Mouse (Mus musculus): ENCODE data around the gene Nhsl1. TPM values are rescaled to one million over a fixed set of nuclear protein-coding genes. Genes with fewer than 3 reads are reported as not detected.
"Not testable (repeated sequence)": the region's sequence is repeated elsewhere in the genome, so short reads cannot be mapped to it uniquely, and the experiment has no call there.

The Nhsl1 gene
- polyA plus RNA-seq, 1 experiment: 13.5 TPM

GRCm38 (mm10) chr10:18526184-18526850 is 207.5 kb downstream of the Nhsl1 start:
- peak in 1 of 2 experiments; percentile 68 for DNase-seq (ENCODE audit: extremely low spot score in 1 of 2, low spot score in 1 of 2)

GRCm38 (mm10) chr10:18526851-18527675 is 208.3 kb downstream of the Nhsl1 start:
- peak in 1 of 2 experiments; percentile 50 for DNase-seq (ENCODE audit: extremely low spot score in 1 of 2, low spot score in 1 of 2)

- no peak for DNase-seq (ENCODE audit: extremely low spot score in 1 of 2, low spot score in 1 of 2)
Observed at GRCm38 (mm10) chr10:18527766-18528165, 209.0 kb downstream of the Nhsl1 start.

GRCm38 (mm10) chr10:18528475-18528874 is 209.7 kb downstream of the Nhsl1 start:
- peak in 1 of 2 experiments; percentile 88 for DNase-seq (ENCODE audit: extremely low spot score in 1 of 2, low spot score in 1 of 2)

GRCm38 (mm10) chr10:18529177-18529576 is 210.4 kb downstream of the Nhsl1 start:
- no peak for DNase-seq (ENCODE audit: extremely low spot score in 1 of 2, low spot score in 1 of 2)

- no peak for DNase-seq (ENCODE audit: extremely low spot score in 1 of 2, low spot score in 1 of 2)
Observed at GRCm38 (mm10) chr10:18530161-18530560, 211.4 kb downstream of the Nhsl1 start.

GRCm38 (mm10) chr10:18532293-18532692 is 213.5 kb downstream of the Nhsl1 start:
- no peak for DNase-seq (ENCODE audit: extremely low spot score in 1 of 2, low spot score in 1 of 2)

GRCm38 (mm10) chr10:18536889-18537288 is 218.1 kb downstream of the Nhsl1 start:
- no peak for DNase-seq (ENCODE audit: extremely low spot score in 1 of 2, low spot score in 1 of 2)

GRCm38 (mm10) chr10:18545309-18545708 is 226.5 kb downstream of the Nhsl1 start:
- no peak for DNase-seq (ENCODE audit: extremely low spot score in 1 of 2, low spot score in 1 of 2)

- DNase-seq (ENCODE audit: extremely low spot score in 1 of 2, low spot score in 1 of 2): peak in 1 of 2 experiments; percentile 74
Observed at GRCm38 (mm10) chr10:18545813-18546235, 227.0 kb downstream of the Nhsl1 start, which contains the start of gene Hebp2. Gene Hebp2, minus strand, starts transcription at chr10:18546076.

GRCm38 (mm10) chr10:18547381-18547780 is 228.6 kb downstream of the Nhsl1 start:
- no peak for DNase-seq (ENCODE audit: extremely low spot score in 1 of 2, low spot score in 1 of 2)

- no peak for DNase-seq (ENCODE audit: extremely low spot score in 1 of 2, low spot score in 1 of 2)
Observed at GRCm38 (mm10) chr10:18549321-18550216, 230.8 kb downstream of the Nhsl1 start.

GRCm38 (mm10) chr10:18559076-18559475 is 240.3 kb downstream of the Nhsl1 start:
- DNase-seq (ENCODE audit: extremely low spot score in 1 of 2, low spot score in 1 of 2): not testable (repeated sequence)

GRCm38 (mm10) chr10:18561445-18561844 is 242.7 kb downstream of the Nhsl1 start:
- DNase-seq (ENCODE audit: extremely low spot score in 1 of 2, low spot score in 1 of 2): no peak

GRCm38 (mm10) chr10:18562940-18563339 is 244.2 kb downstream of the Nhsl1 start:
- DNase-seq (ENCODE audit: extremely low spot score in 1 of 2, low spot score in 1 of 2): peak; percentile 20 to 86

GRCm38 (mm10) chr10:18572581-18572980 is 253.8 kb downstream of the Nhsl1 start:
- no peak for DNase-seq (ENCODE audit: extremely low spot score in 1 of 2, low spot score in 1 of 2)

Other genes with a start within 250 kb of the Nhsl1 start
- 0.42 and 0.46 TPM in 2 replicates for gene Ect2l, start 108.1 kb upstream of the Nhsl1 start, polyA plus RNA-seq (2012; rRNA removed)
- gene Ccdc28a, start 84.0 kb upstream of the Nhsl1 start, polyA plus RNA-seq (2012; rRNA removed): 65.4 and 67.0 TPM in 2 replicates
- 3.2 and 3.7 TPM in 2 replicates for gene Hebp2, start 227.1 kb downstream of the Nhsl1 start, polyA plus RNA-seq (2012; rRNA removed)